Mouse (Mus musculus): ENCODE data around the gene Tmprss2.

- TF ChIP-seq POLR2A (IDR thresholded peaks at IDR 0.05; ENCODE audit: borderline replicate concordance, control insufficient read depth, low read depth, low read length) (no peak), CTCF (IDR thresholded peaks at IDR 0.05; ENCODE audit: control insufficient read depth, insufficient read depth, low read length) (no peak)
Measured at GRCm38 (mm10) chr16:97644681-97645080, 33.7 kb upstream of the Tmprss2 start.

All from bone marrow, adult 2 months (tissue).